Mouse (Mus musculus) cerebellum, adult 2 months (tissue): Measurements from ENCODE around the gene Rrnad1.

Experiments
- CTCF ChIP-seq: fragments of 200-500 bp; IDR thresholded peaks from 2 replicates; pipeline ENCODE4 v1.5.1; 2011; ENCODE audit warnings: low read depth, mild to moderate bottlenecking, control low read depth, low read length, moderate library complexity, borderline replicate concordance; ENCODE audit not compliant: insufficient read depth
- POLR2A ChIP-seq: fragments of 200-500 bp; IDR thresholded peaks from 2 replicates; pipeline ENCODE4 v1.6.1; 2011; ENCODE audit warnings: low read length, control low read depth, borderline replicate concordance; ENCODE audit not compliant: insufficient read depth

- TF ChIP-seq POLR2A = no peak
- no peak for TF ChIP-seq CTCF
Measured at GRCm38 (mm10) chr3:87884708-87885251, 45.7 kb downstream of the Rrnad1 start.
